Mouse (Mus musculus): ENCODE results near the gene Gm10295. TPM values are rescaled to one million over a fixed set of nuclear protein-coding genes. Genes with fewer than 3 reads are reported as not detected.

Gene Gm10295
- total and polyA plus RNA-seq, 2 experiments from 2014 or later: not detected

- no peaks in the 10 kb centered on the region for H3K27me3 ChIP-seq (ENCODE audit: insufficient read depth, low read length)
- 81% methylated on average over 13 of the region's 13 CpGs for WGBS
- no peak for DNase-seq (ENCODE audit: low spot score)
- no peaks in the 10 kb centered on the region for H3K4me1 ChIP-seq (ENCODE audit: insufficient read depth, low read length)
- H3K4me3 ChIP-seq (ENCODE audit: low read length): no peak overlapping the region
- H3K4me2 ChIP-seq (ENCODE audit: low read depth, low read length): no peak overlapping the region
- no peaks in the 10 kb centered on the region for H3K36me3 ChIP-seq (ENCODE audit: insufficient read depth, low read length)
- no peak for TF ChIP-seq CTCF (IDR thresholded peaks at IDR 0.05; ENCODE audit: low read depth)
- no peak for ATAC-seq
- no peak overlapping the region for H3K27ac ChIP-seq
- no peaks in the 10 kb centered on the region for H3K9me3 ChIP-seq (ENCODE audit: low read length)
- no peak overlapping the region for H3K9ac ChIP-seq (replicated peaks; ENCODE audit: low read length)
Observed at GRCm38 (mm10) chr7:71368543-71369181, 17.4 kb upstream of the Gm10295 start.

- no peaks in the 10 kb centered on the region for H3K9me3 ChIP-seq (ENCODE audit: low read length)
- no peaks in the 10 kb centered on the region for H3K36me3 ChIP-seq (ENCODE audit: insufficient read depth, low read length)
- H3K4me3 ChIP-seq (ENCODE audit: low read length): no peak overlapping the region
- no peaks in the 10 kb centered on the region for H3K27me3 ChIP-seq (ENCODE audit: insufficient read depth, low read length)
- H3K4me1 ChIP-seq (ENCODE audit: insufficient read depth, low read length): no peaks in the 10 kb centered on the region; the same call in 1 of the 2 replicates
- H3K9ac ChIP-seq (replicated peaks; ENCODE audit: low read length): no peak overlapping the region
- H3K4me2 ChIP-seq (ENCODE audit: low read depth, low read length): no peak overlapping the region
- 70% methylated on average over 5 of the region's 5 CpGs for WGBS
- no peak overlapping the region for H3K27ac ChIP-seq
- ATAC-seq (no peak), DNase-seq (ENCODE audit: low spot score) (no peak)
- no peak for TF ChIP-seq CTCF (IDR thresholded peaks at IDR 0.05; ENCODE audit: low read depth)
Observed at GRCm38 (mm10) chr7:71355596-71355995, 4.3 kb upstream of the Gm10295 start.

- Histone ChIP-seq H3K27ac (no peak overlapping the region), H3K27me3 (ENCODE audit: insufficient read depth, low read length) (no peaks in the 10 kb centered on the region), H3K4me3 (ENCODE audit: low read length) (no peak overlapping the region), H3K4me1 (ENCODE audit: insufficient read depth, low read length) (no peaks in the 10 kb centered on the region; the same call in 1 of the 2 replicates), H3K9ac (replicated peaks; ENCODE audit: low read length) (no peak overlapping the region), H3K36me3 (ENCODE audit: insufficient read depth, low read length) (no peaks in the 10 kb centered on the region), H3K9me3 (ENCODE audit: low read length) (no peaks in the 10 kb centered on the region), H3K4me2 (ENCODE audit: low read depth, low read length) (no peak overlapping the region)
- TF ChIP-seq CTCF (IDR thresholded peaks at IDR 0.05; ENCODE audit: low read depth): no peak
- ATAC-seq (no peak), DNase-seq (ENCODE audit: low spot score) (no peak)
- 89% methylated on average over 9 of the region's 9 CpGs for WGBS
Observed at GRCm38 (mm10) chr7:71348922-71349321, 2.4 kb downstream of the Gm10295 start.

- no peaks in the 10 kb centered on the region for H3K36me3 ChIP-seq (ENCODE audit: insufficient read depth, low read length)
- H3K4me3 ChIP-seq (ENCODE audit: low read length): no peak overlapping the region
- no peaks in the 10 kb centered on the region for H3K4me1 ChIP-seq (ENCODE audit: insufficient read depth, low read length)
- H3K27ac ChIP-seq: no peak overlapping the region
- 80% methylated on average over 11 of the region's 11 CpGs for WGBS
- DNase-seq (ENCODE audit: low spot score) (no peak), ATAC-seq (no peak)
- TF ChIP-seq CTCF (IDR thresholded peaks at IDR 0.05; ENCODE audit: low read depth): no peak
- H3K9me3 ChIP-seq (ENCODE audit: low read length): no peaks in the 10 kb centered on the region
- H3K27me3 ChIP-seq (ENCODE audit: insufficient read depth, low read length): no peaks in the 10 kb centered on the region
- H3K9ac ChIP-seq (replicated peaks; ENCODE audit: low read length): no peak overlapping the region
- no peak overlapping the region for H3K4me2 ChIP-seq (ENCODE audit: low read depth, low read length)
Observed at GRCm38 (mm10) chr7:71324919-71325583, 26.2 kb downstream of the Gm10295 start.

GRCm38 (mm10) chr7:71313148-71313765, 38.0 kb downstream of the Gm10295 start:
- H3K36me3 ChIP-seq (ENCODE audit: insufficient read depth, low read length): no peaks in the 10 kb centered on the region
- DNase-seq (ENCODE audit: low spot score) (no peak), ATAC-seq (no peak)
- no peak for TF ChIP-seq CTCF (IDR thresholded peaks at IDR 0.05; ENCODE audit: low read depth)
- H3K27me3 ChIP-seq (ENCODE audit: insufficient read depth, low read length): no peaks in the 10 kb centered on the region
- H3K9me3 ChIP-seq (ENCODE audit: low read length): no peaks in the 10 kb centered on the region
- no peak overlapping the region for H3K4me2 ChIP-seq (ENCODE audit: low read depth, low read length)
- H3K9ac ChIP-seq (replicated peaks; ENCODE audit: low read length): no peak overlapping the region
- WGBS: 77% methylated on average over 7 of the region's 7 CpGs
- H3K4me1 ChIP-seq (ENCODE audit: insufficient read depth, low read length): no peaks in the 10 kb centered on the region
- no peak overlapping the region for H3K4me3 ChIP-seq (ENCODE audit: low read length)
- H3K27ac ChIP-seq: no peak overlapping the region

GRCm38 (mm10) chr7:71312375-71312774, 38.9 kb downstream of the Gm10295 start:
- ATAC-seq (no peak), DNase-seq (ENCODE audit: low spot score) (no peak)
- H3K9me3 ChIP-seq (ENCODE audit: low read length): no peaks in the 10 kb centered on the region
- no peaks in the 10 kb centered on the region for H3K4me1 ChIP-seq (ENCODE audit: insufficient read depth, low read length)
- WGBS: 83% methylated on average over 3 of the region's 3 CpGs
- H3K4me2 ChIP-seq (ENCODE audit: low read depth, low read length): no peak overlapping the region
- TF ChIP-seq CTCF (IDR thresholded peaks at IDR 0.05; ENCODE audit: low read depth): no peak
- H3K9ac ChIP-seq (replicated peaks; ENCODE audit: low read length): no peak overlapping the region
- no peak overlapping the region for H3K4me3 ChIP-seq (ENCODE audit: low read length)
- no peak overlapping the region for H3K27ac ChIP-seq
- H3K27me3 ChIP-seq (ENCODE audit: insufficient read depth, low read length): no peaks in the 10 kb centered on the region
- H3K36me3 ChIP-seq (ENCODE audit: insufficient read depth, low read length): no peaks in the 10 kb centered on the region

GRCm38 (mm10) chr7:71311411-71311810, 39.9 kb downstream of the Gm10295 start:
- no peaks in the 10 kb centered on the region for H3K27me3 ChIP-seq (ENCODE audit: insufficient read depth, low read length)
- H3K4me1 ChIP-seq (ENCODE audit: insufficient read depth, low read length): no peaks in the 10 kb centered on the region
- no peak overlapping the region for H3K4me2 ChIP-seq (ENCODE audit: low read depth, low read length)
- WGBS: 62% methylated on average over 11 of the region's 11 CpGs
- DNase-seq (ENCODE audit: low spot score) (no peak), ATAC-seq (no peak)
- H3K27ac ChIP-seq: no peak overlapping the region
- no peak overlapping the region for H3K9ac ChIP-seq (replicated peaks; ENCODE audit: low read length)
- no peaks in the 10 kb centered on the region for H3K36me3 ChIP-seq (ENCODE audit: insufficient read depth, low read length)
- H3K9me3 ChIP-seq (ENCODE audit: low read length): no peaks in the 10 kb centered on the region
- no peak overlapping the region for H3K4me3 ChIP-seq (ENCODE audit: low read length)
- TF ChIP-seq CTCF (IDR thresholded peaks at IDR 0.05; ENCODE audit: low read depth): no peak
